Mouse (Mus musculus): ENCODE results near the gene Mrpl16.
A peak's percentile ranks its signal among the peaks of the same experiment; 100 is the strongest.

DNA sequence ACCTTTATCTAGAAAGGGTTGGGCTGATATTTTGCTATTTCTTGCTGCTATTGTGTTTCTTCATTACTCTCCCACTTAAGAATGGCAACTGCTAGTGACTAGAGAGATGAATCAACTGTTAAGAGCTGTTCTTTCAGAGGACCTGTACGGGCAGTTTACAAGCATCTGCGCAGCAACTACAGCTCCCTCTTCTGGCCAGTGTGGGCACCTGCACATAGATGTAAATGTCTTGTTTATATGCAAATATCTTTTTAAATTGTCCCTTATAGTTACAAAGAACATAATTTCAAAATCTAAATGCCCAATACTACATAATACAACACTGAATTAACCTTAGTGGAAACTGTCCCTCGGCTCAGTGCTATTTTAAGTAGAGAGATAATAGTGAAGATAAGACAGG lies 2.0 kb upstream of the Mrpl16 start:
- peak; percentile 84 to 92 (median 91) for TF ChIP-seq CTCF (IDR thresholded peaks at IDR 0.05 in 2 of 3, conservative IDR thresholded peaks at IDR 0.05 in 1 of 3; ENCODE audit: control insufficient read depth in 1 of 3, insufficient read depth in 1 of 3, low read depth in 2 of 3, low read length in 3 of 3, poor library complexity in 1 of 3, severe bottlenecking in 1 of 3)
- no peak; a peak in 1 of 4 replicates for TF ChIP-seq EP300 (IDR thresholded peaks at IDR 0.05; ENCODE audit: low read depth in 1 of 2, low read length in 2 of 2)
- no peak for TF ChIP-seq E2F4 (IDR thresholded peaks at IDR 0.05; ENCODE audit: borderline replicate concordance, low read depth, low read length)
- TF ChIP-seq KAT2A (conservative IDR thresholded peaks at IDR 0.05; ENCODE audit: low read depth, low read length) = no peak
